Mouse (Mus musculus) adrenal gland (tissue): Measurements from ENCODE around the gene Vrk1.

Experiments
- intact Hi-C: fragments of 180-260 bp; cut with DNase I; formaldehyde crosslinking; loops from one replicate; pipeline ENCODE4 v1.15.1; 2025
- long read RNA-seq, 2 experiments: library from polyadenylated mRNA; unstranded; transcript quantifications; one replicate each; pipeline ENCODE4 v2.0.0; 2020; ENCODE audit warnings: borderline replicate concordance in 1 of 2; ENCODE audit not compliant: insufficient replicate concordance in 1 of 2

Vrk1 gene
- long read RNA-seq, experiment 1, transcript Vrk1-202 (13 exons, 1,509 nt) = major isoform, 15 of 29 reads
- long read RNA-seq, experiment 1, partial matches to known transcripts = 3 of 29 reads
- long read RNA-seq, experiment 1, other reads (novel, unspliced or antisense) = 7 of 29 reads
- long read RNA-seq, experiment 2, transcript Vrk1-202 (13 exons, 1,509 nt) = major isoform, 11 of 23 reads
- long read RNA-seq, experiment 2, partial matches to known transcripts = 5 of 23 reads
- long read RNA-seq, experiment 2, other reads (novel, unspliced or antisense) = 4 of 23 reads

DNA sequence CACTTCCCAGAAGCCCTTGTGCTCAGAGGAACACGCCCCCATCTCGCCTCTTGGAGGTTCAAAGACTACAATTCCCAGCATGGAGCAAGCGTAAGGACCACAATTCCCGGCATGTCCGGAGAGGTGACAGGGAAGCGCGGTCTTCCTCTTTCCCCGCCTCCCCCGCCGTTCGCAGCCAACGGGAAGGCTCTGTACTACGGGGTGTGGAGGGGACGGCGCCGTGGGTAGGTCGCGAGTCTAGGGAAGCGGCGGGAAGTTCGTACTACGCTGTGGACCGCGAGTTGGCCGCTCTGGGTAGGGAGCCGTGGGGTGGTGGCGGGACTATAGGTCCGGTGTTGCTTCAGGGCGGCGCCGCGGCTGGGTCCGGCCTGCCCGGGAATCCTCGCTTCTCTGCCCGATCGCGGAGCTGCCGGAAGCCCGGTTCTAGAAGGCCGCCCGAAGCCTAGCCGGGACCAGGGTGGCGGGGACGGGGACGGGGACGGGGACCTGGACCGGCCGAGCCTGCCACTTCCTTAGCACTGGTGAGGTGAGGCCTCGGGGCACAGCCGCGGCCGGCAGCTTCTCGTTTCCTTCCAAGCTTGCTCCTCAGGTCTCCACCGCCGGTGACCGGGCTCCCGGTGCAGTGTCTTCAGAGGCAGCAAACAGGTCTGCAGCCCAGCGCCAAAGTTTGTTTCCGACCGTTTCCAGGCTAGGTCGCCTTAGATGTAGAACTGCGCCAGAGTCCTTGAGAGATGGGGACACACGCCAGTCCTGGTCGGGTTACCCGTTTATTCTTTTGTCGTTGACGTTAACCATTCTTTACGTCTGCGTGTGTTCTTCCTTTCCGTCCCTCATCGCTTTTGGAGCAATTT lies at the start of gene Vrk1:
Gene Vrk1 (plus strand): TSS at position 164 of the 851 bp plus-strand sequence.
- intact Hi-C loops = no loop called here

GRCm38 (mm10) chr12:105960592-105961330 lies 49.3 kb upstream of the Vrk1 start:
- intact Hi-C loops = loop anchor here (10.0 kb wide), 1 partner anchor 94 kb away; no protein-coding TSS in a partner anchor

DNA sequence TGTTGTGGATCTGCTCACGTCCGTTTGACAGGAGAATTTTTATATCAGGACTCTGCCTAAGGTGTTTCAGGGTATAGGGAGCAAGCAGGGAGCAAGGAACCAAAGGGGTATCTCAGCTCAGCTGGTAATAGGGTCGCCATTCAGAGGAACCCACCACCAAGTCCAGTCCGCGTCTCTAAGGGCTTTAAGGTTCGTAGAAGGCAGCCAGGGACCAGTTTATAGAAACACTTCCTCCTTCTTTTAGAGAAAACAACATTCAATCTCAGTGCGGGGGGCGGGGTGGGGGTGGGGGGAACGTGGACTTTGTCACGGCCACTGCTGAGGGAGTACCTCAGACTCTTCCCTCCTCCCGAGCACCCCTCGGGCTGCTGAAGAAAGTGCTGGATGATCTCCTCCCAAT lies 48.4 kb upstream of the Vrk1 start:
- intact Hi-C loops = loop anchor here (2.0 to 10.0 kb wide), 2 partner anchors 93 to 121 kb away; no protein-coding TSS in a partner anchor

GRCm38 (mm10) chr12:105962103-105963011 lies 47.7 kb upstream of the Vrk1 start:
- intact Hi-C loops = loop anchor here (2.0 to 10.0 kb wide), 2 partner anchors 92 to 122 kb away; no protein-coding TSS in a partner anchor

DNA sequence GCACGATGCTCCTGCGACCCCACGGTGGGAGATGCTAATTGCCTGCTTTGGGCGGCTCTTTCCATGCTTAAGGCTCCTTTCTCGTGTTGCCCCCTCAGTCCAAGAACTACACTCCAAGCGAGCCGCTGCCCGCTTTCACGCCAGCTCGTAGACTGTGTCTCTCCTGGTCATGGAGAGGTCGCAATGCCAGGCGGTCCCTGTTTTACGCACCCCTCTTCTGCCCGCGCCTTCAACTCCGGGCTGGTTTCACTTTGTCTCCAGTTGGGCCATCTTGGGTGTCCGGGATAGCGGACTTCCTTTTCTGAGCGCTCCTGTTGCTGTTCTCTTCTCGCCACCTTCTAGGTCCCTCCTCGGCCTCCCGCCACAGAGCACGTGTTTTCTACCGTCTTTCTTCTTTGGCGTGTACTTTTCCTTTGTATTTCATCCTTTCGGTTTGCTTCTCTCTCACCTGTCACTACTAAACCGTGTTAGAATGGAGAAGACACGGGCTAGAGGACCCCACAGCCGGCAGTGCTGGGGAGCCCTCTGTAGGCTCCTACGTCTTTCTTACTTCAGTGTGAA lies 46.9 kb upstream of the Vrk1 start:
- intact Hi-C loops = loop anchor here (2.0 to 10.0 kb wide), 2 partner anchors 92 to 122 kb away; no protein-coding TSS in a partner anchor

- intact Hi-C loops = loop anchor here (10.0 kb wide), 1 partner anchor 88 kb away; no protein-coding TSS in a partner anchor
Measured at GRCm38 (mm10) chr12:105966887-105967637, 43.0 kb upstream of the Vrk1 start.

- intact Hi-C loops = loop anchor here (10.0 kb wide), 1 partner anchor 87 kb away; no protein-coding TSS in a partner anchor
Measured at GRCm38 (mm10) chr12:105967806-105968205, 42.2 kb upstream of the Vrk1 start.

DNA sequence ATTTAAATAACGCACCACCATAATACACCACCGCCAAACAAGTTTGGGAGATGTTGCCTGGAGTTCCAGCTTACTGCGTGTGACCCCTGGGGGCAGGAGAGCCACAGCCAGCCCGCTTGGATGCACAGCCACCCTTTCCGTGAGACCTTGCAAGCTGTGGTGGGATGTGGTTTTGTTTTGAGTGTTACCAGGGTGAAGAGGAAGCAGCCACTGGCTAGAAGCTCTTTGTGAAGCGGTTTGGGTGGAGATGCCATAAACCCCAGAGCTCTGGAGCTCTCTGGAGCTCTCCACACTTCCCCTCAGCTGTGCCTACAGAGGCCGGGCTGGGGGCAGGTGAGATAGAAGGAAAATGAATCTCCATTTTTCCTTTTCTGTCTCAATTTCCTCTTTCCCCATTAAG lies 38.8 kb upstream of the Vrk1 start:
- intact Hi-C loops = no loop called here

DNA sequence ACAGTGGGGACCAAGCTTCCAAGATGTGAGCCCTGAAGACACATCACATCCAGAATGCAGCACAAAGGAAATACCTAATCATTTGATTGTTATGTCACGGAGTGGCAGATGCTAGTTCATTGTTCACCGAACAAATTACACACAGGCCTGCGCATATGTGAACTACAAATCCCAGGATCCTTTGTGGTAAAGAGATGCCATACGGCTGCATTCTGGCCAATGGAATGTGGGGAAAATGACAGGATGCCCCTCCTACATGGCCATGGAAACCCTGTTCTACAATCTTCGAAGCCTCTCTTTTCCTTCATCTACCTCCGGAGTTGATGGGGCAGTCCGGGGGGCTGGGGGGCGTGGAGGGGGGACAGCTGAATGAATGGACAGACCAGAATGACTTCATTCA lies 37.4 kb upstream of the Vrk1 start:
- intact Hi-C loops = no loop called here

DNA sequence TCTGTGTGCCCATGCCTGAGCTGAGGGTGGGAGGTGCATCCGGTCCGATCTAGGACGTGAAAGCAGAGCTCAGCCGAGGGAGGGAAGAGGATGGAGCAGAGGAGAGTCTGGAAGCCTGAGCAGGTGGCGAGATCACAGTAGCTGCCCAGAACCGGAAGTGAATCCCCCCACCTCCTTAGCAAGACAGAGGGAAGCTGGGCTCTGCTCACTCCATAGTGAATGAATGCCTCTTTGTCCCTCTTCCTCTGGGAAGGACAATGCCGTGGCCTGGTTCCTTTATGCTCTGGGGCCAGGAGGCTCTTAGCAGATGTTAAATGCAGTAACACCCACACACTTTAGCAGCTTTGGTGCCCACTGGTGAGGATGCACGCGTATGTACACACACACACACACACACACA lies 36.3 kb upstream of the Vrk1 start:
- intact Hi-C loops = no loop called here

DNA sequence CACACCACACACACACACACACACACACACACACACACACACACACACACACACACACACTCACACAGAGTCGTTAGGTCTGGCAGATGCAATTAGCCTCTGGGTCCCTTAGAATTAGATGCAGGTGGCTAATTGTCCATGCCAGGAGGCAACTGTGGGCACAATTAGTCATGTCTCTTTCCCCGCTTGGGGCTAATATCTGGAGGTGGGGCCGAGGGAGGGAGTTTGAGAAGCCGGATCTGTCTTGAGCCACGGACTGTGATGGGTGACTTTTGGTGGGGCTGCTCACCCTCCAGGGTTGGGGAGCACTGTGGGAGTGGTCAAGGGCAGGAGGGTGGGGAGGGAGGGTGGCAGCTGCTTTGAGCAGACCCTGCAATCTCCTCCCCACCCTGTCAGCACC lies 35.9 kb upstream of the Vrk1 start:
- intact Hi-C loops = no loop called here

DNA sequence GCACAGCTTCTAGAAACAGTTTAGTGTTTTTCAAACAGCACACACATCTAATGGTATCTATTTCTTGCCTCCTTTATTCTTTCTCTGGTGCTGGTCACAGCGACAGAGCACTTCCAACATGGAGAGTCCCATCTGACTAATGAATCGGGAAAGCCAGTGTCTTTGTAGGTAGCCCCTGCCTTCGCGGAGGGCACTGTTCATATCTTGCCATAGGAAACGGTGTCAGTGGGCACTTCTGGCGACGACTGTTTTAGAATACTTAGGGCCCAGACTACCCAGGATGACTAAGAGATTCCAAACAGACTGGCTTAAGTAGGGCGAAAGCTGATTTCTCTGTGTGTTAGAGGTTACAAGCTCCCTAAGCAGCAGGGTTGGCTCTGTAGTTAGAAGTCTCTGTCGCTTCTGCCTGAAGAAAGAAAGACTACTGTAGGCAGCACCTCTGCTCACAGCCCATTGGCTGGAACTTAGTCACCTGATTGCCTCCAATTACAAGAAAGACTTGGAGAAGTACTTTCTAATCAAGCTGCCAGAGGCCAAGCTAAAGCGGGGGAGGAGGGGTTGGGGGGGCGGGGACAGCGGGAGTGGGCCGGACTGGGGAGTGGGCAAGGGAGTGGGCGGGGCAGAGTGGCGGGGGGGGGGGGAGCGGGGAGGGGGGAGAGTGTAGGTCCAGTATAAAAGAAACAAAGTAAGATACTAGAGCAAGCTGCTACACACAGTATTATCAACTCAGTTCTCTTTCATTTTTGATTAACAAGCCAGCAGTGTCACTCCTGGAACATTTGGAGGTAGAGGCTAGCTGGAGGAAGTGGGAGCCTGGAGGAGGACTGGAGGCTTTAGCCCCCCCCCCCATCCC lies 28.7 kb upstream of the Vrk1 start:
- intact Hi-C loops = no loop called here

DNA sequence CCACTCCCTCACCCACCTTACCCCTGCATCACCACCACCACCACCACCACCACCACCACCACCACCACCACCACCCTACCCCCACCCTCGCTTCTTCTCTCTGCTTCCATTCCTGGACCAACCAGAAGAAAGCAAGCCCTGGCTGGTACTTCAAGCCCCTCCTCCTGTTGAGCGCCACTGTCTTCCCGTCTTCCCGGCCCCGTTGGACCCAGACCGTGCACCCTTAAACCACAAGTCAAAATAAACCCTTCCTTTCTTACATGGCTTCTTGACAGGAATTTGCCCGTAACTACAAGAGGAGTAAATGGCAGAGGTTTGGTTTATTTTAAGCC lies 28.1 kb upstream of the Vrk1 start:
- intact Hi-C loops = no loop called here

GRCm38 (mm10) chr12:105982598-105982997 lies 27.4 kb upstream of the Vrk1 start:
- intact Hi-C loops = no loop called here

- intact Hi-C loops = no loop called here
Measured at GRCm38 (mm10) chr12:105983499-105983898, 26.5 kb upstream of the Vrk1 start.

- intact Hi-C loops = no loop called here
Measured at GRCm38 (mm10) chr12:105988434-105988833, 21.6 kb upstream of the Vrk1 start.

- intact Hi-C loops = no loop called here
Measured at GRCm38 (mm10) chr12:105992756-105993155, 17.3 kb upstream of the Vrk1 start.

DNA sequence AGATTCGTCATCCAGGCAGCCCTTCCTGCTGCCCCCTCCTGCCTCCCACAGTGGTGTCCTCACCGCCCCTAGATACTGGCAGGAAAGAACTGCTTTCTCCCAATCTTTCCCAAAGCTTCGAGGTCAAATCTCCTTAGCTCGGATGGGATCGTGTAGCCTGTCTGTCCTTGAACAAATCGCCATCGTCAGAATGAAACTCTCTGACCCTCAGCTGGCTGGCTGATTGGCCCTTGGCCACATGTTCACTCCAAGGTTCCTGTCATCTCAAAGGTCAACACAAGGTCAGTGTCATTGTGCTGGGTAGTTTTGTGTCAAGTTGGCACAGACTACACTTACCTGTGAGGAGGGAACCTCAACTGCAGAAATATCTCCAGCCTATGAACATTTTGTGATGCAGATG lies 16.7 kb upstream of the Vrk1 start:
- intact Hi-C loops = no loop called here

- intact Hi-C loops = no loop called here
Measured at GRCm38 (mm10) chr12:105995940-105996339, 14.1 kb upstream of the Vrk1 start.
